Mouse (Mus musculus): ENCODE results near the gene Gm853. TPM values are rescaled to one million over a fixed set of nuclear protein-coding genes. Genes with fewer than 3 reads are reported as not detected.

Gene Gm853
- total and polyA plus RNA-seq, 2 experiments from 2014 or later = 0.08 TPM; not detected in 1

DNA sequence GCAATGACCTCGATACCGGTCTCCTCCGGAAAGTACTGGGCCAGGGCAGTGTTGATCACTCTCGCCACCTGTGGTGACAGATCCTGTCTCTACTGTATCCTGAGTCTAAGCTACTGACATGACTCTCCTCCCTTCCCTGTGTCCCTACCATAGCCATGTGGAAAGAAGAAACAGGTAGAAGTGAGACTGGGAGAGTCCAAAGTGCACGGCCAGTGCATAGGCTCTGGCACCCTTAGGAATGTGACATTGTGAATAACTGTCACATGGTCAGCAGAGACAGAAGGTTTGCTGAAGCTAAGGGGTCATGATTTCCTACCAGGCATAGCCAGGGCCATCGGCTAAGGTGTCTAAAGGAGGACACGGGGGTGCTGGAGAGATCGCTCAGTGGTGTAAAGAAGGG, 6.8 kb downstream of the Gm853 start:
- Histone ChIP-seq H3K4me2 (ENCODE audit: low read depth) (no peak overlapping the region), H3K4me3 (ENCODE audit: low read depth, low read length) (no peak overlapping the region), H3K9ac (no peak overlapping the region), H3K27ac (ENCODE audit: low read depth, low read length) (no peak overlapping the region), H3K9me3 (ENCODE audit: low read length) (no peaks in the 10 kb centered on the region), H3K4me1 (ENCODE audit: insufficient read depth) (no peaks in the 10 kb centered on the region), H3K27me3 (ENCODE audit: insufficient read depth, low read length) (no peaks in the 10 kb centered on the region), H3K36me3 (ENCODE audit: insufficient read depth) (no peaks in the 10 kb centered on the region)
- 96% methylated on average over 8 of the region's 8 CpGs for WGBS
- DNase-seq (no peak), ATAC-seq (no peak)
- TF ChIP-seq CTCF (IDR thresholded peaks at IDR 0.05; ENCODE audit: low read depth) = no peak

DNA sequence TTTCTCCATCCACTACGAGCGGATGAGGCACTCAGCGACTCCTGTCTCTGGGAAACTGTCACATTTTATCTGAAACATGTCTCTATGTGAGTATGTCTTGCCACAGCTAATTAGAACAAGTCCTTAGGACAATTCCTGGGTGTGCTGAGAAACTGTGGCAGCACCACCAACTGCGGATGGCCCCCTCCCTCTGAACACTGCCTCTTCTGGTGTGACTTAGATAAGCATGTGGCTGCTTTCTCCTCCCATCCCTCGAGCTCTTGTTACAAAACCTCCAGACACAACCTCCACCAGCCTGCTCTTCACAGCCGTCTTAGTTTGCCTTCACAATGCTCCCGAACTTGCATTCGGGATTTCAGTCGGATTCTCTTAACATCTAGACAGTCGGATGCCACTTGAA, 8.3 kb downstream of the Gm853 start:
- no peaks in the 10 kb centered on the region for H3K9me3 ChIP-seq (ENCODE audit: low read length)
- WGBS = 79% methylated on average over 10 of the region's 10 CpGs
- no peaks in the 10 kb centered on the region for H3K4me1 ChIP-seq (ENCODE audit: insufficient read depth)
- H3K27ac ChIP-seq (ENCODE audit: low read depth, low read length) = no peak overlapping the region
- no peaks in the 10 kb centered on the region for H3K27me3 ChIP-seq (ENCODE audit: insufficient read depth, low read length)
- ATAC-seq = no peak
- no peak for DNase-seq
- H3K4me3 ChIP-seq (ENCODE audit: low read depth, low read length) = no peak overlapping the region
- TF ChIP-seq CTCF (IDR thresholded peaks at IDR 0.05; ENCODE audit: low read depth) = 0 out of 2 replicates have a peak, but pooled peaks have one; percentile 7
- H3K4me2 ChIP-seq (ENCODE audit: low read depth) = no peak overlapping the region
- H3K36me3 ChIP-seq (ENCODE audit: insufficient read depth) = no peaks in the 10 kb centered on the region
- no peak overlapping the region for H3K9ac ChIP-seq

DNA sequence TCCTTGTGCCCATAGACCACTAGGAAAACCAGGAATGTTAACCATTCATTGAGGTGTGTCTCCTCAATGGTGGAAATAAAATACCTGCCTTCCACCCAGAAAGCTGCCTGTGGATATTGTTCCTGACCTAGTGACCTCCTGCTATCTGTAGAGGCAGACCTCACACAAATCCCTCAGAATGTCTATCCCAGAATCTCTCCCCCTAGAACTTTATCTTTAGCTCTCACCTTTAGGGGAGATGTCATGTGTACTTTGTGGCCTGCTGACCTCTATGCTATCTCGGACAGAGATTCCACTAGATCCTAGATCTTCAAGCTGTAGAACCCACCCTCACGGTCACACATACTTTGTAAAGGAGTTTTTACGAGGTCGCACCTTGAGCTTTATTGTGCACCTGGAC, 9.0 kb downstream of the Gm853 start:
- no peaks in the 10 kb centered on the region for H3K4me1 ChIP-seq (ENCODE audit: insufficient read depth)
- H3K9me3 ChIP-seq (ENCODE audit: low read length) = no peaks in the 10 kb centered on the region
- no peak for TF ChIP-seq CTCF (IDR thresholded peaks at IDR 0.05; ENCODE audit: low read depth)
- H3K4me3 ChIP-seq (ENCODE audit: low read depth, low read length) = no peak overlapping the region
- ATAC-seq (no peak), DNase-seq (no peak)
- H3K27ac ChIP-seq (ENCODE audit: low read depth, low read length) = no peak overlapping the region
- H3K9ac ChIP-seq = no peak overlapping the region
- WGBS = 93% methylated on average over 4 of the region's 4 CpGs
- H3K36me3 ChIP-seq (ENCODE audit: insufficient read depth) = no peaks in the 10 kb centered on the region
- H3K27me3 ChIP-seq (ENCODE audit: insufficient read depth, low read length) = no peaks in the 10 kb centered on the region
- no peak overlapping the region for H3K4me2 ChIP-seq (ENCODE audit: low read depth)

DNA sequence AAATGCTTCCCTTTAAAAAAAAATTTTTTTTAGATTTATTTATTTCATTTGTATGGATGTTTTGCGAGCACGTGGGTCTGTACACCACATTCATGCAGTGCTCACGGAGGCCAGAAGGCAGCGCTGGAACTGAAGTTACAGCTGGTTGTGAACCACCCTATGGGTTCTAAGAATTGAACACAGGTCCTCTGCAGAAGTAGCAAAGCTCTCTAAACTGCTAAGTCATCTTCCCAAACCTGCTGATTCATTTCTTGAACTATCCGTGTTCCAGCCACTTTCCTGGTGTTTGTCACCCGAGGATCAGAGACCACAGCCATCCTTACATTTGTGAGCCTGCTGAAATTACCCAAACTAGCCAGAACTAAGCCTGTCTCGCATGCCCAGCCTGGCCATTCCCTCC, 9.8 kb downstream of the Gm853 start:
- no peak overlapping the region for H3K4me3 ChIP-seq (ENCODE audit: low read depth, low read length)
- H3K27ac ChIP-seq (ENCODE audit: low read depth, low read length) = no peak overlapping the region
- 74% methylated on average over 7 of the region's 7 CpGs for WGBS
- no peaks in the 10 kb centered on the region for H3K4me1 ChIP-seq (ENCODE audit: insufficient read depth)
- H3K9ac ChIP-seq = no peak overlapping the region
- DNase-seq = no peak
- H3K9me3 ChIP-seq (ENCODE audit: low read length) = no peaks in the 10 kb centered on the region
- H3K27me3 ChIP-seq (ENCODE audit: insufficient read depth, low read length) = no peaks in the 10 kb centered on the region
- H3K36me3 ChIP-seq (ENCODE audit: insufficient read depth) = no peaks in the 10 kb centered on the region
- ATAC-seq = no peak
- no peak for TF ChIP-seq CTCF (IDR thresholded peaks at IDR 0.05; ENCODE audit: low read depth)
- no peak overlapping the region for H3K4me2 ChIP-seq (ENCODE audit: low read depth)

DNA sequence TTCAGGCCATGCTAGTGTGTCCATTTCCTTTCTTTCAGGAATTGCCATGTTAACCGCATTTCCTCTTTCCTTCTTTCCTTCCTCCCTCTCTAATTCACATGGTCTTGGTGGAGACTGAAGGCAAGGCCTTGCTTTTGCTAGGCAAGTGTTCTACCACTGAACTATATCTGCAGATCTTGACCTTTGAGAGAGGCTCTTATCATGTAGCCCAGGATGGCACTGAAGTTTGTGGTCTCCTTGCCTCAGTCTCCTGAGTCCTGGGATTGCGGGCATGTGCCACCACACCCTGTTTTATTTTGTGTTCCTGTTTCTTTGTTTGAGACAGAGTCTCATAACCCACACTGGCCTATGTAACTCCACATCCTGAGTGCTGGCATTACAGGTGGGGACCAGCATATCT, 10.3 kb downstream of the Gm853 start:
- H3K36me3 ChIP-seq (ENCODE audit: insufficient read depth) = no peaks in the 10 kb centered on the region
- H3K4me3 ChIP-seq (ENCODE audit: low read depth, low read length) = no peak overlapping the region
- no peak for TF ChIP-seq CTCF (IDR thresholded peaks at IDR 0.05; ENCODE audit: low read depth)
- DNase-seq (no peak), ATAC-seq (no peak)
- H3K27ac ChIP-seq (ENCODE audit: low read depth, low read length) = no peak overlapping the region
- H3K9ac ChIP-seq = no peak overlapping the region
- 91% methylated on average over 2 of the region's 2 CpGs for whole genome bisulfite sequencing
- H3K27me3 ChIP-seq (ENCODE audit: insufficient read depth, low read length) = no peaks in the 10 kb centered on the region
- no peak overlapping the region for H3K4me2 ChIP-seq (ENCODE audit: low read depth)
- no peaks in the 10 kb centered on the region for H3K4me1 ChIP-seq (ENCODE audit: insufficient read depth)
- no peaks in the 10 kb centered on the region for H3K9me3 ChIP-seq (ENCODE audit: low read length)

DNA sequence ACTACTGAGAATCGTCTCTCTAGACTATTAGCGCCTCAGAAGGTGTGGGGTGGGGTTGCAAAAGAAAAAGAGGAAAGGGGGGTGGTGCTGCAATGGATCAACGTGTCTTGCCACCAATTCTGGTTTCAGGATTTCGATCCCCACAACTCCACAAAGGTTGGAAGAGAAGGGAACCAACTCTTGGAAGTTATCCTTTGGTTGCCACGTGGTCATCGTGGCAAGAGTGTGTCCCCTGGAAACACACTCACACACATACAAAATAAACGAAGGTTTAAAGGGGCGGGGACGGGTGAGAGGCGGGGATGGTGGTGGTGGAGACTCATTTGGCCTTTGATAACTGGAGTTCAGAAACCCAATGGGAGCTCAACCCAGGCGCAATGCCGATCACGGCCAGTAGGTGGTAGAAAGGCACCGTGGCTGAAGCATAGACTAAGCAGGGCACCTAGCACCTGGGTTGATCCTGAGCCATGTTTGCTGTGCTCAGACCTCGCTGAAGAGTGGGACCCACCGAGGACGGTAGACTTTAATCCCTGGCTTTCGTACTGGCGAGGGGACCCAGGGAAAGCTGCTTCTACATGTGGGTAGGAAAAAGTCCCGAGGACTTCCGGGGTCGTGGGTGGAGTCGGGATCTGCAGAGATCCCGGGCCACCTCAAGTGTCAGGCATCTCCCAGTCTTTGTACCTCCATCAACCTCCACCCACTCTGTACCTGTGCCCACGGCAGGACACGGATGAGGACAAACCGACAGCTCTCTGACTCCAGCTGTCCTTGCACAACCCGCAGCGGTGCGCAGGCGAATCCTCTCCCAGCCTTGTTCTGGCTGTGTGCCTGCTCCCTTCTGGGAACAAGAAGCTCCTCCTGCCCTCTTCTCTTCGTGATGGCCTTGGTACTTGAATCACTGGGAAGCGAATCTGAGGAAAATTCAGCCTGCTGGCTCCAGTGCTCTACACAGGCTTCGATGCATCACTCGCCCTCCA, 23.2 kb downstream of the Gm853 start:
- ATAC-seq (peak; percentile 87), DNase-seq (peak; percentile 86)
- no peak overlapping the region for H3K27ac ChIP-seq (ENCODE audit: low read depth, low read length)
- peak; percentile 97 for TF ChIP-seq CTCF (IDR thresholded peaks at IDR 0.05; ENCODE audit: low read depth)
- no peaks in the 10 kb centered on the region for H3K36me3 ChIP-seq (ENCODE audit: insufficient read depth)
- H3K4me1 ChIP-seq (ENCODE audit: insufficient read depth) = no peaks in the 10 kb centered on the region
- peak overlapping the region; percentile 72 for H3K4me2 ChIP-seq (ENCODE audit: low read depth)
- H3K9me3 ChIP-seq (ENCODE audit: low read length) = no peaks in the 10 kb centered on the region
- 16% methylated on average over 35 of the region's 35 CpGs for WGBS
- H3K4me3 ChIP-seq (ENCODE audit: low read depth, low read length) = peak overlapping the region; percentile 37
- H3K27me3 ChIP-seq (ENCODE audit: insufficient read depth, low read length) = no peaks in the 10 kb centered on the region; the same call in 1 of the 2 replicates
- peak overlapping the region; percentile 53 for H3K9ac ChIP-seq

GRCm38 (mm10) chr4:130196542-130196941, 25.7 kb downstream of the Gm853 start:
- Histone ChIP-seq H3K4me2 (ENCODE audit: low read depth) (no peak overlapping the region), H3K27ac (ENCODE audit: low read depth, low read length) (no peak overlapping the region), H3K9me3 (ENCODE audit: low read length) (no peaks in the 10 kb centered on the region), H3K4me3 (ENCODE audit: low read depth, low read length) (no peak overlapping the region), H3K4me1 (ENCODE audit: insufficient read depth) (no peaks in the 10 kb centered on the region), H3K27me3 (ENCODE audit: insufficient read depth, low read length) (no peaks in the 10 kb centered on the region; the same call in 1 of the 2 replicates), H3K9ac (no peak overlapping the region), H3K36me3 (ENCODE audit: insufficient read depth) (no peaks in the 10 kb centered on the region)
- no peak for ATAC-seq
- no peak for DNase-seq
- TF ChIP-seq CTCF (IDR thresholded peaks at IDR 0.05; ENCODE audit: low read depth) = no peak
- 70% methylated on average over 8 of the region's 8 CpGs for WGBS

All from forebrain, postnatal 0 days (tissue).